Mouse (Mus musculus) liver, adult 2 months (tissue): ENCODE measurements around the gene Catsper2.

ENCODE experiments used
- CTCF ChIP-seq: fragments of 200-500 bp; IDR thresholded peaks from 2 replicates; pipeline ENCODE4 v1.5.1; 2011; ENCODE audit warnings: low read depth, low read length, control low read depth
- POLR2A ChIP-seq: fragments of 200-500 bp; IDR thresholded peaks from 2 replicates; pipeline ENCODE4 v1.6.1; 2011; ENCODE audit warnings: low read length, control low read depth; ENCODE audit not compliant: insufficient read depth; ENCODE audit errors: extremely low read depth

DNA sequence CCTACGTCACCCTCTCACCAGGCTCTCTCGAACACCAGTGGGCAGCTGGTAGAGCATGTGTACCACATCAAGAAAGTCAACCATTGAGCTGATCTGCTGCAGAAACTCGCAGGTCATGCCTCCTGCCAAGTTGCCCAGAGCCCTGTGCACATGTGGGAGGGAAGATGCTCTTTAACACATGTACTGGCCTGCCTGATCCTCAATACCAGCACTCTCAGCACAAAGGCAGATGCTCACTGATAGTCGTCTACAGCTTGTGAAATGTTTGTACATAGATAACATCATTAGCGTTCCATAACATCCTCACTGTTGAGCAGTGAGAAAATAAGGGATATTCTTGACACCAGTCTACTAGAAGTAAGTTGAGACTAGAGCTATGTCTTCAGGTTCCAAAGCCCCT lies 42.7 kb downstream of the Catsper2 start:
- no peak for TF ChIP-seq CTCF
- TF ChIP-seq POLR2A: no peak
